Mouse (Mus musculus): ENCODE data around the gene Glud1. TPM values are rescaled to one million over a fixed set of nuclear protein-coding genes. Genes with fewer than 3 reads are reported as not detected.
A peak's percentile ranks its signal among the peaks of the same experiment; 100 is the strongest.

Glud1 gene
- total and polyA plus RNA-seq, 3 experiments = 87.3 to 143 (median 116) TPM

DNA sequence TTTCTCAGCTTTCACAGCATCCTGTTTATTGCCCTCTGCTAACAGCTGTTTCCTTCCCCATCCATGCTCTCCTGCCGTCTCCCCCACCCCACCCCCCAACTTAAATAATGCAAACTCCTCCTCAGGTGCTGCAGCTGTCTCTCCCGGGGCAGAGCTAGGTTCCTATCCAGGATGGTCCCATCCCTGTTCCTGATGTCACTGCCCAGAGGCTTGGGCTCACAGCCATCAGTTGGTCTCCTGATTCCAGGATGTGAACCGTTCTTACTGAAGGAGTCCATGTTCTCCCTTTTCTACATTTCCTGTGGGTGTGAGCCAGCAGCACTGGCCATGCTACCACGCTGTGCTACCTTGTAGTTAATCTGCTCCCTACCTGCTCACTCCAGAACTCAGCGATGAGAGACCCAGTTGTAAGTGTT is 7.3 kb upstream of the Glud1 start:
- H3K9me3 ChIP-seq (replicated peaks; ENCODE audit: low read length) = no peaks in the 10 kb centered on the region
- H3K9ac ChIP-seq (ENCODE audit: insufficient read depth, low read depth) = no peak overlapping the region
- H3K4me2 ChIP-seq (ENCODE audit: insufficient read depth, low read depth, poor library complexity, severe bottlenecking) = no peak overlapping the region
- no peak overlapping the region for H3K27ac ChIP-seq (ENCODE audit: insufficient read depth, low read depth)
- no peak overlapping the region for H3K4me3 ChIP-seq (replicated peaks in 1 of 3; ENCODE audit: low read depth in 2 of 3, low read length in 2 of 3, poor library complexity in 1 of 3)
- H3K27me3 ChIP-seq (replicated peaks) = no peaks in the 10 kb centered on the region
- DNase-seq (ENCODE audit: extremely low read depth) = no peak
- peaks cover 5 to 54% of the 10 kb centered on the region in 2 experiments for H3K36me3 ChIP-seq (replicated peaks in 1 of 2; ENCODE audit: control insufficient read depth in 1 of 2, insufficient read depth in 1 of 2, low read length in 1 of 2)
- TF ChIP-seq USF1 (IDR thresholded peaks at IDR 0.05; ENCODE audit: low read depth, low read length) = no peak
- no peak for TF ChIP-seq SIN3A (IDR thresholded peaks at IDR 0.05; ENCODE audit: low read length)
- TF ChIP-seq CTCF (conservative IDR thresholded peaks at IDR 0.05 in 1 of 2, IDR thresholded peaks at IDR 0.05 in 1 of 2; ENCODE audit: low read depth in 2 of 2, low read length in 2 of 2) = no peak
- H3K4me1 ChIP-seq (ENCODE audit: control insufficient read depth in 1 of 2, insufficient read depth in 2 of 2) = peaks cover 0 to 38% of the 10 kb centered on the region in 2 experiments; a peak in 3 of 4 replicates
- H3K79me2 ChIP-seq (replicated peaks; ENCODE audit: control insufficient read depth, extremely low read depth, insufficient read depth, poor library complexity, severe bottlenecking) = no peaks in the 10 kb centered on the region
- dilution Hi-C loops (cut with MboI; ENCODE audit: extremely low pct_ligation_motif_present, extremely low pct_unique_long_range_greater_than_20kb, low sequenced_read_pairs) (no loop called here), in situ Hi-C loops (cut with MboI; ENCODE audit: low pct_ligation_motif_present, low pct_unique_long_range_greater_than_20kb, low sequenced_read_pairs) (no loop called here)

DNA sequence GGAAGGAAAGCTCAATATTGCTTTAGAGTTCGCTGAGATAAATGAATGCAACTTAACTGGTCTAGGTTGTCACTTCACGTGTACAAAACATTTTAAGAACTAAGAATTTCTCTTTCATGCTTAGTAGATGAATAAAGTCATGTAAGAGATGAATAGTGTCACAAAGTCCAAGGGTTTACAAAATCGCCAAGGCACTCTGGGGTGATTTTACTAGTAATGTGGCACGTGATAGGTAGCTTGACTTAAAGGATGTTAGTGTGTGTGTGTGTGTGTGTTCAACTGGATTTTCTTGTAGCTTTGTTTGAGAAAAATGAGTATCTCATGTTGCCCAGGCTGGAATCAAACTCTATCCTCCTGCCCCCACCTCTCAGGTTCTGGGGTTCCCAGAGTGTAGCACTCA is 1.3 kb upstream of the Glud1 start:
- Histone ChIP-seq H3K9me3 (replicated peaks; ENCODE audit: low read length) (no peaks in the 10 kb centered on the region), H3K9ac (ENCODE audit: insufficient read depth, low read depth) (no peak overlapping the region), H3K79me2 (replicated peaks; ENCODE audit: control insufficient read depth, extremely low read depth, insufficient read depth, poor library complexity, severe bottlenecking) (peaks cover 32% of the 10 kb centered on the region), H3K4me2 (ENCODE audit: insufficient read depth, low read depth, poor library complexity, severe bottlenecking) (peak overlapping the region; percentile 83; the same call in 1 of the 2 replicates), H3K4me3 (replicated peaks in 1 of 3; ENCODE audit: low read depth in 2 of 3, low read length in 2 of 3, poor library complexity in 1 of 3) (no peak overlapping the region), H3K36me3 (replicated peaks in 1 of 2; ENCODE audit: control insufficient read depth in 1 of 2, insufficient read depth in 1 of 2, low read length in 1 of 2) (peaks cover under 1 to 26% of the 10 kb centered on the region in 2 experiments), H3K27ac (ENCODE audit: insufficient read depth, low read depth) (no peak overlapping the region), H3K27me3 (replicated peaks) (no peaks in the 10 kb centered on the region), H3K4me1 (ENCODE audit: control insufficient read depth in 1 of 2, insufficient read depth in 2 of 2) (peaks cover 4 to 35% of the 10 kb centered on the region in 2 experiments; a peak in 3 of 4 replicates)
- no peak for DNase-seq (ENCODE audit: extremely low read depth)
- in situ Hi-C loops (cut with MboI; ENCODE audit: low pct_ligation_motif_present, low pct_unique_long_range_greater_than_20kb, low sequenced_read_pairs) (no loop called here), dilution Hi-C loops (cut with MboI; ENCODE audit: extremely low pct_ligation_motif_present, extremely low pct_unique_long_range_greater_than_20kb, low sequenced_read_pairs) (no loop called here)
- TF ChIP-seq MXI1 (IDR thresholded peaks at IDR 0.05; ENCODE audit: low read depth, low read length) (no peak), JUND (conservative IDR thresholded peaks at IDR 0.05; ENCODE audit: low read depth, low read length) (no peak), ZC3H11A (IDR thresholded peaks at IDR 0.05; ENCODE audit: low read depth, low read length) (no peak), ETS1 (conservative IDR thresholded peaks at IDR 0.05; ENCODE audit: low read depth, low read length) (no peak), NRF1 (IDR thresholded peaks at IDR 0.05; ENCODE audit: low read depth, low read length) (no peak), USF2 (conservative IDR thresholded peaks at IDR 0.05; ENCODE audit: low read depth, low read length) (no peak), POLR2AphosphoS2 (IDR thresholded peaks at IDR 0.05; ENCODE audit: low read depth, low read length) (no peak), JUN (IDR thresholded peaks at IDR 0.05; ENCODE audit: insufficient read depth, low read depth, low read length) (no peak), ZMIZ1 (IDR thresholded peaks at IDR 0.05; ENCODE audit: low read depth, low read length) (no peak), NELFE (IDR thresholded peaks at IDR 0.05; ENCODE audit: low read depth, low read length) (no peak), MAZ (IDR thresholded peaks at IDR 0.05; ENCODE audit: low read depth, low read length) (no peak), EP300 (IDR thresholded peaks at IDR 0.05; ENCODE audit: low read length) (no peak), CHD1 (IDR thresholded peaks at IDR 0.05; ENCODE audit: low read depth, low read length) (no peak), MYC (IDR thresholded peaks at IDR 0.05; ENCODE audit: low read depth, low read length) (no peak), HCFC1 (IDR thresholded peaks at IDR 0.05; ENCODE audit: low read depth, low read length) (no peak), POLR2A (IDR thresholded peaks at IDR 0.05; ENCODE audit: low read depth, low read length) (no peak), SIN3A (IDR thresholded peaks at IDR 0.05; ENCODE audit: low read length) (no peak), GABPA (IDR thresholded peaks at IDR 0.05; ENCODE audit: insufficient replicate concordance, low read depth, low read length) (no peak)
